Mouse (Mus musculus): ENCODE results near the gene Apol8. TPM values are rescaled to one million over a fixed set of nuclear protein-coding genes. Genes with fewer than 3 reads are reported as not detected.

Gene Apol8
- polyA plus RNA-seq, 1 experiment = not detected

DNA sequence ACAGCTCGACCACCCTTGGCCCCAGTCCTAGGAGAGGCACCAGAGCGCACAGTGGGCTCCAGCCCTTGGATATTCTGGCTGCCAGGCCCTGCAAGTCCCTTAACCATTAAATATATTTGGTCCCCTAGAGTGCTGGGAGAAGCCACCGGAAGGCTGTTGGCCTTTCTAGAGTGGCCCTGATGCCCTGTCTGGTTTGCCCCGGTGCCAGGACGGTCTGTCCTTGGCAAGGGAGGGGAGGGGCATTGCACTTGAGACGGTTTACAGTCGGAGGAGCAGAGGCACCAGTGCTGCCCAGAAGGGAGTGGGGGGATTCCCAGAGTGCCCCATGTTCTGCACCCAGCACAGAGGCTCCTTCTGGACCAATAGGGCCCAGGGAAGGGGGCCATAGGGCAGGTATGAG lies 4.3 kb upstream of the Apol8 start:
- Histone ChIP-seq H3K4me3 (replicated peaks; ENCODE audit: extremely low read depth, low read depth, low read length) (no peak overlapping the region), H3K4me1 (ENCODE audit: control insufficient read depth, insufficient read depth, low read length) (peaks cover 14% of the 10 kb centered on the region)
- TF ChIP-seq CTCF (IDR thresholded peaks at IDR 0.05; ENCODE audit: insufficient read depth, low read length) = no peak
- no peak for TF ChIP-seq POLR2A (IDR thresholded peaks at IDR 0.05; ENCODE audit: borderline replicate concordance, extremely low read depth, low read depth, low read length)
- DNase-seq = peak; percentile 4
- 89% methylated on average over 7 of the region's 7 CpGs for WGBS

DNA sequence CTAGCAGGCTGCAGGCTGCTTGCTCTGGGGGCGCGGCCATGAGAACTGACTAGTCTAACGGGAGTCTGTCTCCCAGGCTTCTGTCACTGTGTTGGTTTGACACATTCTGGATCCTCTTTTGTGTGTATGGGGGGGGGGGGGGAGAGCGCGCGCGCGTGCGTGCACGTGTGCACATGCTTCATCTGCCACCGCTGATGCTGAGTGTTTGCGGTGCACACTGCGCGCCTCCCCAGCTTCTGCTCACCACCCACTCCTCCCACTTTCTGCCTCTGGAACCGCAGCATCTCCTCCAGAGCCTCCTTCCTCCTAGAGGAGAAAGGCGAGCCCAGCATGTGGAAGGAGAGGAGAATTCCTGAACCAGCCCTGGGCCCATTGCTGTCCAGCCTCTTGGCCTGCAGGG lies 3.2 kb upstream of the Apol8 start:
- 86% methylated on average over 14 of the region's 16 CpGs for WGBS

DNA sequence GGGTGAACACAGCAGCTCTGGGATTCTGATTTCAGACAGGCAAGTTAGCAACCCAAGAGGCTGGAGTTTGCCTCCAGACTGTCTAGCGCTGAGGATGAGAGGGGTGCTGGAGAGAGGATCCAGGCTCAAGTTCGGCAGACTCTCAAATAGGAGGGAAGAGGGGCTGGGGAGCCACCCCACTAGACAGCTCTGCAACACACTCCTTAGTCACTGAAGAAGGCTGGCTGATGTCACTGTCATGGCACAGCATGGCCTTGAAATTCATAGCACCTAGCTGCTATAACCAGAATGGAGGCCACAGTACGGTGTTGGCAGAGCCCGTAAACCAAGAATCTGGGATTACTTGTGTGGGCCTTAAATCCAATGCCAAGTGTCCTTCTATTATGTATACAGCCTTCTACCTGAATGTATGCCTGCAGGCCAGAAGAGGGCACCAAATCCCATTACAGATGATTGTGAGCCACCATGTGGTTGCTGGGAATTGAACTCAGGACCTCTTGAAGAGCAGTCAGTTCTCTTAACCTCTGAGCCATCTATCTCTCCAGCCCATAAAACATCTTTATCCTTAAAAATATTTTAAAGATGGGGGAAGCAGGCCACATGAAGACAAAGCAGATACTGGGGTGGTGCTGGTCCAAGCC lies 903 bp upstream of the Apol8 start:
- H3K4me1 ChIP-seq (ENCODE audit: control insufficient read depth, insufficient read depth, low read length) = no peaks in the 10 kb centered on the region
- DNase-seq = no peak
- no peak for TF ChIP-seq CTCF (IDR thresholded peaks at IDR 0.05; ENCODE audit: insufficient read depth, low read length)
- no peak for TF ChIP-seq POLR2A (IDR thresholded peaks at IDR 0.05; ENCODE audit: borderline replicate concordance, extremely low read depth, low read depth, low read length)
- WGBS = 74% methylated on average over 4 of the region's 4 CpGs
- H3K4me3 ChIP-seq (replicated peaks; ENCODE audit: extremely low read depth, low read depth, low read length) = no peak overlapping the region

More for the DNA sequence above, 3.2 kb upstream of the Apol8 start:
- TF ChIP-seq CTCF (IDR thresholded peaks at IDR 0.05; ENCODE audit: insufficient read depth, low read length) (no peak), POLR2A (IDR thresholded peaks at IDR 0.05; ENCODE audit: borderline replicate concordance, extremely low read depth, low read depth, low read length) (no peak)
- DNase-seq = no peak
- no peak overlapping the region for H3K4me3 ChIP-seq (replicated peaks; ENCODE audit: extremely low read depth, low read depth, low read length)
- peaks cover 8% of the 10 kb centered on the region; the same call in 1 of the 2 replicates for H3K4me1 ChIP-seq (ENCODE audit: control insufficient read depth, insufficient read depth, low read length)

DNA sequence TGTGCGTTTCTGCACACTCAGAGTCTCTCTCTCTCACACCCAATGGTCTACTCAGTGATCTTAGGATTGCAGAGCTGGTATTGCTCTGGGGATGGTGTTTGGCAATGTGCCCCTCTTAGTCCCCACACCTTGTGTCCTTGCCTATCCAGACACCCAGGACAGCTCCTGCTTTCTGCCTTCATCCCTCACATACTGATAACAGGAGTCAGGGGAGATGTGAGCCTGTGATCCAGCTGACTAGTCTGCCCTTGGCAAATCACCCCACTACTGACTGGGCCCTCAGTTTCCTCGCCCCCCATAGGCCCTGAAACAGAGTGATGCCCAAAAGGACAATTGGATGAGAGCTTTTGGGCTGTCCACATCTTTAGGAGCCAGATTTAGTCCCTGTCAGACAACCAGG lies 722 bp downstream of the Apol8 start:
- H3K4me1 ChIP-seq (ENCODE audit: control insufficient read depth, insufficient read depth, low read length) = no peaks in the 10 kb centered on the region
- TF ChIP-seq POLR2A (IDR thresholded peaks at IDR 0.05; ENCODE audit: borderline replicate concordance, extremely low read depth, low read depth, low read length) (no peak), CTCF (IDR thresholded peaks at IDR 0.05; ENCODE audit: insufficient read depth, low read length) (no peak)
- no peak for DNase-seq
- no peak overlapping the region for H3K4me3 ChIP-seq (replicated peaks; ENCODE audit: extremely low read depth, low read depth, low read length)
- 57% methylated on average over 2 of the region's 2 CpGs for WGBS

DNA sequence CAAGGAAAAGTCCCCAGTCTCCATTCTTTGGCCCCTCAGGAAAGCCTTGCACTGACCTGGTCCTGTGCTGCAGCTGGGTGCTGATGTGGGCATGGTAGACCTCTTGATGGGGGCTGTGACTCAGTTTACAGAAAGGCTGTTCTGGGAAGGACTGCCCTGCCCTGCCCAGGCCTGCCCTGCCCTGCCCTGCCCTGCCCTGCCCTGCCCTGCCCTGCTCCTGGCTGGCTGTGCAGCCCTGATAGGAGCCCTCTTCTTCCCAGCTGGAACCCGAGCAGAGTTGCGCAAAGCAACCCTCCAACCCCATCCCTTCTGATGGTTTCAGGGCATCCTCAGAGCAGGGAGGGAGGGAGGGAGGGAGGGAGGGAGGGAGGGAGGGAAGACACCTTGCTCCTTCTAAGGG lies 1.7 kb downstream of the Apol8 start:
- Histone ChIP-seq H3K4me3 (replicated peaks; ENCODE audit: extremely low read depth, low read depth, low read length) (no peak overlapping the region), H3K4me1 (ENCODE audit: control insufficient read depth, insufficient read depth, low read length) (no peaks in the 10 kb centered on the region)
- no peak for DNase-seq
- 60% methylated on average over 1 of the region's 2 CpGs for WGBS
- TF ChIP-seq POLR2A (IDR thresholded peaks at IDR 0.05; ENCODE audit: borderline replicate concordance, extremely low read depth, low read depth, low read length) (no peak), CTCF (IDR thresholded peaks at IDR 0.05; ENCODE audit: insufficient read depth, low read length) (no peak)

DNA sequence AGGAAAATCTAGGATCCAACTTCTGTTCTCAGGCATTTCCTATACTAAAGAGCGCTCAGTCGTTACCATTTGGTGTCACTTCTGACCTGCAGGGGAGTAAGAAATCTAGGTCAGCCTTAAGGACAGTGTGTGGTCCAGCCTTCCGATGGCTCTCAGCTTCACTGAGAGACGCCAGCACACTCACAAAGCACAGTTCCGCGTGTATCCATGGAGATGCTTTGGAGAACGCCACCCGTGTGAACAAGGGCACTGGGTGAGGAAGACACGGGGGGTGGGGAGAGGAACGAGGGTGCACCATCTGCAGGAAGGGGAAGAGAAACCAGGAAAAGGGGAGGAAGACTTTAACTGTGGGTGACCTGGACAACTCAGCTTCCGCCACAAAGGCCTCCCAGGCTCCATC lies 4.4 kb downstream of the Apol8 start:
- no peak overlapping the region for H3K4me3 ChIP-seq (replicated peaks; ENCODE audit: extremely low read depth, low read depth, low read length)
- DNase-seq = no peak
- H3K4me1 ChIP-seq (ENCODE audit: control insufficient read depth, insufficient read depth, low read length) = no peaks in the 10 kb centered on the region
- 41% methylated on average over 11 of the region's 11 CpGs for WGBS
- TF ChIP-seq CTCF (IDR thresholded peaks at IDR 0.05; ENCODE audit: insufficient read depth, low read length) (no peak), POLR2A (IDR thresholded peaks at IDR 0.05; ENCODE audit: borderline replicate concordance, extremely low read depth, low read depth, low read length) (no peak)

DNA sequence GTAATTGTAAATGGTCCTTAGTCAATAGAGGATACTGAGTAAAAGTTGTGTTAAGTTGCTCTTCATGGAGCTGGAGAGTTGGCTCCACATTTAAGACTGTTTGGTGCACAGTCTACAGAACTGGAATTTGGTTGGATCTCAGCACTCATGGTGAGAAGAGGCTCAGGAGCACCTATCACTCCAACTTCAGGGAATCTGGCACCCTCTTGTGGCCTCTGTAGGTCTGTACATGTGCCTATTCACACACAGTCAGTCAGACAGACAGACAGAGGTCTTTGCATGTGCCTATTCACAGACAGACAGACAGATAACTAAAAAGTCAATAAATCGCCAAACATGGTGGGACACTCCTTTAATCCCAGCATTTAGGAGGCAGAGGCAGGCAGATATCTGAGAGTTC lies 6.3 kb downstream of the Apol8 start:
- H3K4me3 ChIP-seq (replicated peaks; ENCODE audit: extremely low read depth, low read depth, low read length) = no peak overlapping the region
- no peak for DNase-seq
- no peaks in the 10 kb centered on the region for H3K4me1 ChIP-seq (ENCODE audit: control insufficient read depth, insufficient read depth, low read length)
- TF ChIP-seq POLR2A (IDR thresholded peaks at IDR 0.05; ENCODE audit: borderline replicate concordance, extremely low read depth, low read depth, low read length) (no peak), CTCF (IDR thresholded peaks at IDR 0.05; ENCODE audit: insufficient read depth, low read length) (peak; percentile 65)
- 22% methylated on average over 1 of the region's 1 CpGs for WGBS

DNA sequence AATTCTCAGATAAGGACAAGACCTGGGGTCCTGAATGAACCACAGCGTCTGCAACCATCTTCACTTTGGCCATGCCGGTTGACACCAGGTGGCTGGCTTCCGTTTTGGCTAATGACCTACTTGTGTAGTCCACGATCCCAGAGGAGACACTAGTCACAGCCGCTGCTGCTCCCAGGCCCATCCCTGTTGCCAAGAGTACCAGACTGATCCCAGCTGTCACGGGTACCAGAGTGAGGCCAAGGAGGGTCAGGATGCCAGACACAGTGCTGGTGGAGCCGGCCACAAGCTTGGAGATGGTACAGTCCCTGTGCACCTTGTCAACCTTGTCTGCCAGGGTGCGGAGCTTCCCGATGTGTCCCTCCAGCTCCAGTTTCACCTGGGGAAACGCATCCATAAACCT lies 7.1 kb downstream of the Apol8 start:
- Histone ChIP-seq H3K4me3 (replicated peaks; ENCODE audit: extremely low read depth, low read depth, low read length) (no peak overlapping the region), H3K4me1 (ENCODE audit: control insufficient read depth, insufficient read depth, low read length) (no peaks in the 10 kb centered on the region)
- TF ChIP-seq CTCF (IDR thresholded peaks at IDR 0.05; ENCODE audit: insufficient read depth, low read length) = no peak
- no peak for TF ChIP-seq POLR2A (IDR thresholded peaks at IDR 0.05; ENCODE audit: borderline replicate concordance, extremely low read depth, low read depth, low read length)
- WGBS = 90% methylated on average over 10 of the region's 10 CpGs
- no peak for DNase-seq

DNA sequence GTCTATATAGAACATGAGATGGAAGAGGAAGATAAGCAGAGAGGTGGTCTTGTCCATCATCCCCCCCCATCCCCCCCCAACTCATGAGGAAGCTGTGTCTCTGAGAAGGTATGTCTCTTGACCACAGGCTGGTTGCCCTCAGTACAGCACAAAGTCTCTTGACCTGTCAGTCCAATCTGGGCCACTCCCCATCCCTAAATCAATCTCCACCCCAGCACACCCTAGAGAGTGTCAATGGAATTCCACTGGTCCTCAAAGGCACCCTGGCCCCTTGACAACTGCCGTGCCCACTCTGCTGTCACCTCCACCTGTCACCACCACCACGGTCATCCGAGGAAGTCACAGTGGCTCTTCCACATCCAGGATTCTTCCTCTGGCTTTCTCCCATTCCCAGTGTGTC lies 8.4 kb downstream of the Apol8 start:
- no peak for DNase-seq
- Histone ChIP-seq H3K4me3 (replicated peaks; ENCODE audit: extremely low read depth, low read depth, low read length) (no peak overlapping the region), H3K4me1 (ENCODE audit: control insufficient read depth, insufficient read depth, low read length) (no peaks in the 10 kb centered on the region)
- WGBS = 74% methylated on average over 3 of the region's 3 CpGs
- TF ChIP-seq CTCF (IDR thresholded peaks at IDR 0.05; ENCODE audit: insufficient read depth, low read length) = no peak
- no peak for TF ChIP-seq POLR2A (IDR thresholded peaks at IDR 0.05; ENCODE audit: borderline replicate concordance, extremely low read depth, low read depth, low read length)

DNA sequence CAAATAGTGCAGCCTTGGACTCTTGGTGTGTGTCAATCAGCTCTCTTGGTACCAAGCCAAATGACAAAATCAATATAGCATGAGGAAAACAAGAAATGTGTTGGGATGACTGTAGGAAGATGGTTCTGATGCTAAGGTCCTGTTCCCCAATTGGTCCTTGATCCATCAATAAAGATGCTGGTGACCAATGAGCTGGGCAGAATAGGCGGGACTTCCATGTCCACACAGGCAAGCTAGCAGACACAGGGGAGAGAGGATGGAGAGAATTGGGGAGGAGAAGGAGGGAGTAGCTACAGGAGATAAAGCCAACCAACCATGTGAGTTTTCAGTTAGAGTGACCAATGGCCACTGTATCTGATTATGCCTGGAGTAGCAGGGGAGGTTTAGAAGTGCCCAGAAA lies 10.5 kb downstream of the Apol8 start:
- 96% methylated on average over 1 of the region's 1 CpGs for WGBS
- no peak overlapping the region for H3K4me3 ChIP-seq (replicated peaks; ENCODE audit: extremely low read depth, low read depth, low read length)
- TF ChIP-seq CTCF (IDR thresholded peaks at IDR 0.05; ENCODE audit: insufficient read depth, low read length) (no peak), POLR2A (IDR thresholded peaks at IDR 0.05; ENCODE audit: borderline replicate concordance, extremely low read depth, low read depth, low read length) (no peak)
- no peak for DNase-seq
- no peaks in the 10 kb centered on the region for H3K4me1 ChIP-seq (ENCODE audit: control insufficient read depth, insufficient read depth, low read length)

All from lung, adult 2 months (tissue).